Mouse (Mus musculus) macrophage (primary cell): ENCODE results near the gene Gm21833. TPM values are rescaled to one million over a fixed set of nuclear protein-coding genes. Genes with fewer than 3 reads are reported as not detected.
"Not testable (repeated sequence)": the region's sequence is repeated elsewhere in the genome, so short reads cannot be mapped to it uniquely, and the experiment has no call there.

Experiments used
- H3K27ac ChIP-seq: fragments of 350-480 bp; formaldehyde crosslinking; 2 replicates; pipeline ENCODE4 v1.9.0; 2021
- H3K36me3 ChIP-seq: fragments of 350-480 bp; formaldehyde crosslinking; 2 replicates; pipeline ENCODE4 v1.9.0; 2021; ENCODE audit errors: inconsistent target
- H3K4me3 ChIP-seq: fragments of 350-480 bp; formaldehyde crosslinking; 2 replicates; pipeline ENCODE4 v1.9.0; 2021; ENCODE audit errors: inconsistent target
- H3K79me2 ChIP-seq: fragments of 350-480 bp; formaldehyde crosslinking; 2 replicates; pipeline ENCODE4 v1.9.0; 2021; ENCODE audit errors: inconsistent target
- WGBS: methylation state at CpG from one replicate; pipeline ENCODE4 v1.1.7; 2026; ENCODE audit warnings: inconsistent platforms; ENCODE audit not compliant: missing documents; 5-methylcytosine and 5-hydroxymethylcytosine counted together
- polyA plus RNA-seq: library from polyadenylated mRNA; stranded (reverse); fragments of 250-400 nt; gene quantifications from 3 replicates; pipeline ENCODE4 v1.2.4, GENCODE M21; 2018; ENCODE audit warnings: inconsistent platforms
- total RNA-seq, 78 experiments: library from RNA; depleted of rRNA; stranded (reverse); fragments of 250-400 nt; gene quantifications; 1 replicate in 9 of 78; 2 replicates in 24 of 78; 3 replicates in 43 of 78; 4 replicates in 2 of 78; pipeline ENCODE4 v1.2.4; 2018; ENCODE audit warnings: inconsistent platforms in 56 of 78

Gm21833 gene
- total RNA-seq (2018; cell fraction: chromatin; rRNA removed): not detected
- not detected for total RNA-seq (2018; cell fraction: cytosol; rRNA removed)
- total RNA-seq (2018; cell fraction: nucleus; rRNA removed): not detected
- not detected in 3 replicates for polyA plus RNA-seq

- H3K27ac ChIP-seq, H3K36me3 ChIP-seq, H3K4me3 ChIP-seq, H3K79me2 ChIP-seq: not testable (repeated sequence)
- no CpG with 5 or more reads among the region's 2 CpGs for WGBS
These were observed at the start of gene Gm21833 for GRCm38 (mm10) chr16:82828082-82828481. Gene Gm21833, plus strand, starts transcription at chr16:82828382.

- H3K4me3 ChIP-seq: no peak overlapping the region
- H3K27ac ChIP-seq: no peak overlapping the region
- no peaks in the 10 kb centered on the region for H3K36me3 ChIP-seq
- H3K79me2 ChIP-seq: no peaks in the 10 kb centered on the region
These were observed 38.7 kb upstream of the Gm21833 start for GRCm38 (mm10) chr16:82789521-82789920.

GRCm38 (mm10) chr16:82796489-82796888 is 31.7 kb upstream of the Gm21833 start:
- Histone ChIP-seq H3K36me3 (no peaks in the 10 kb centered on the region), H3K4me3 (no peak overlapping the region), H3K27ac (no peak overlapping the region), H3K79me2 (no peaks in the 10 kb centered on the region)
- WGBS: 90% methylated on average over 4 of the region's 4 CpGs

- no peak overlapping the region for H3K4me3 ChIP-seq
- no peak overlapping the region for H3K27ac ChIP-seq
- H3K36me3 ChIP-seq: no peaks in the 10 kb centered on the region
- H3K79me2 ChIP-seq: no peaks in the 10 kb centered on the region
These were observed 12.9 kb upstream of the Gm21833 start for GRCm38 (mm10) chr16:82815255-82815654.

- 70% methylated on average over 2 of the region's 2 CpGs for WGBS
- Histone ChIP-seq H3K36me3 (no peaks in the 10 kb centered on the region), H3K27ac (no peak overlapping the region), H3K4me3 (no peak overlapping the region), H3K79me2 (no peaks in the 10 kb centered on the region)
These were observed 11.6 kb upstream of the Gm21833 start for GRCm38 (mm10) chr16:82816615-82817014.

- no peak overlapping the region for H3K27ac ChIP-seq
- no peak overlapping the region for H3K4me3 ChIP-seq
- H3K79me2 ChIP-seq: no peaks in the 10 kb centered on the region
- 81% methylated on average over 2 of the region's 2 CpGs for WGBS
- no peaks in the 10 kb centered on the region for H3K36me3 ChIP-seq
These were observed 27.6 kb downstream of the Gm21833 start for GRCm38 (mm10) chr16:82855752-82856151.

GRCm38 (mm10) chr16:82864590-82864989 is 36.4 kb downstream of the Gm21833 start:
- Histone ChIP-seq H3K36me3 (no peaks in the 10 kb centered on the region), H3K27ac (no peak overlapping the region), H3K4me3 (no peak overlapping the region), H3K79me2 (no peaks in the 10 kb centered on the region)
- 91% methylated on average over 7 of the region's 7 CpGs for WGBS
